Comparison of ENCODE assay signal across 4 mouse cellular contexts in the genomic region with DNA sequence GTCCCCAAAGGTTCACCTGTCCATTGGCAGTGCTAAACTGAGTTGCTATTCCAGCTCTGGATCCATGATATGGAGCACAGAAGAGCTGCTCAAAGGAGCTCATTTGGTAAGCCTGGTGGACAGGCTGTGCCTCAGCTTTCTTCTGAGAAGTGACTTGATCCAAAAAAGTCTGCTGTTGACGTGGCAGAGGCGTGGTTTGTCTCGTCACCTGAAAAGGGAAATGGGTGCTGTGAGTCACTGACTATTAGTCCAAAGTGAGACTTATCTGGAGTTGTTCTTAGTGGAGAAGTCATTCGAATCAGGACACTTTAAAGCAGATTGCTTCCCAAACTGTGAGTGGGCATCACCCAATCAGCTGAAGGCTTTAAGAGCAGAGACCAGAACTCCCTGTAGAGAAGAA. TPM values are rescaled to one million over a fixed set of nuclear protein-coding genes. Genes with fewer than 3 reads are reported as not detected.
"Had no signal": no experiment of that assay in that cellular context is flagged by ENCODE, and none has a peak within 500 bp of the region (broad histone marks: within the 10 kb centered on the region; RNA-seq: fewer than 3 reads in every experiment).

No protein-coding gene starts in this region.

RNA-seq across cellular contexts. Expression of a gene that starts 26.9 kb away (rescaled TPM):
- total RNA-seq: layer of hippocampus, adult 18-20 months; layer of hippocampus, postnatal 25 days; left cerebral cortex, adult 18-20 months; left cerebral cortex, postnatal 25 days had no signal
